Mouse (Mus musculus): ENCODE results near the gene Senp1.

Gene Senp1

GRCm38 (mm10) chr15:98093121-98094011, at the start of gene Senp1:
Gene Senp1, minus strand, starts transcription at chr15:98093744.
- peak; percentile 90 for DNase-seq (ENCODE audit: low read depth, low spot score)

GRCm38 (mm10) chr15:98142515-98142914, 49.0 kb upstream of the Senp1 start:
- DNase-seq (ENCODE audit: low read depth, low spot score): no peak

GRCm38 (mm10) chr15:98140809-98141208, 47.3 kb upstream of the Senp1 start:
- no peak for DNase-seq (ENCODE audit: low read depth, low spot score)

GRCm38 (mm10) chr15:98139763-98140162, 46.2 kb upstream of the Senp1 start:
- no peak for DNase-seq (ENCODE audit: low read depth, low spot score)

- no peak for DNase-seq (ENCODE audit: low read depth, low spot score)
These were observed 43.3 kb upstream of the Senp1 start for GRCm38 (mm10) chr15:98136871-98137270.

GRCm38 (mm10) chr15:98135671-98136070, 42.1 kb upstream of the Senp1 start:
- DNase-seq (ENCODE audit: low read depth, low spot score): no peak

- no peak for DNase-seq (ENCODE audit: low read depth, low spot score)
These were observed 41.1 kb upstream of the Senp1 start for GRCm38 (mm10) chr15:98134666-98135065.

DNA sequence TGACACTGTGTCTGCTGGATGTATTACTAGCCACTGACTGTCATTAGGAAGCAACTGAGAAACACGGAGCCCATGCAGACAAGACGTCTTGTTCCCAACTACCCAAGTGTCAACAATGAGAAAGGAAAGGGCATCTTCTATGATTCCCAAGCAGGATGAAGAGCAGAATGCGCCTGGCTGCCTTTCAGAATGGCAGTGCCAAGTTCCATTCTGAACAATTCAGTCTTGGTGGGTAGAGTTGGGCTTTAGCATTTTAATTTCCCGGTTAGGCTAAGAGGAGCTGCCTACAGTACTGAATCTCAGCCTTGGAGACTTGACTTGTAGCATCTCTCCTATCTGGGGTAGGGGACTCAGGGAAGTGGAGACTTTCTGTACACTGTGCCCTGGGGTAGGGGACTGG, 40.5 kb upstream of the Senp1 start:
- no peak for DNase-seq (ENCODE audit: low read depth, low spot score)

GRCm38 (mm10) chr15:98133471-98133870, 39.9 kb upstream of the Senp1 start:
- DNase-seq (ENCODE audit: low read depth, low spot score): no peak

DNA sequence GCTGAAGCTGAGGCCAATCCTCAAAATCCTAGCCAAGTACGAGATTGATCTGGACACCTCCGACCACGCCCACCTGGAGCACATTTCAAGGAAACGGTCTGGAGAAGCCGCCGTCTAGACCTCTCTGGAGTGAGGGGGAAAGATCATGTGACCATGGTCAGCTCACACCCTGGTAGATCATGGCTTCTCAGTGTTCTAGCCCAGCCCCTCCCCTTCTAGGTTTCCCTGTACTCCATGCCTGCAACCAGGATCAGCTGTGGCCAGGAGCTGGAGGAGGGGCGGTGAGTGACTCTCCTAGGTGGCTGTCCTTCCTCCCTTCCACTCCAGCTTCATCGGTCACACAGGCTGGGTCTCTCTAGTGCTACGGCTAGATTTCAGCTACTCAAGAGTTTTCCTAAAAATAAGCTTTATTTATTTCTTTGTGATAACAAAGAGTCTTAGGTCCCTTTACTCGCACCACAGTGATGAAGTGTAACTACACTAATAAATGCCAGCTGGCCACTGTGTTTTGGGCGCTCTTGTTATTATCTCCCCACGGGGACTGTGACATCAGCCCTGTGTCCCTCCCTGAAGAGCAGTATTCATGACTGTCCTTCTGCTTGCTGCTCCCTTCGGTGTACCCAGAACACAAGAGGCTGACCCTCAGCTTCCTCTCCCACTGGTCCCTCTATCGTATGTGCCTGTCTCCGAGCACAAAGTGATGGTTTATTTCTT, 38.6 kb upstream of the Senp1 start:
- no peak for DNase-seq (ENCODE audit: low read depth, low spot score)

GRCm38 (mm10) chr15:98131451-98131850, 37.9 kb upstream of the Senp1 start:
- DNase-seq (ENCODE audit: low read depth, low spot score): no peak

DNA sequence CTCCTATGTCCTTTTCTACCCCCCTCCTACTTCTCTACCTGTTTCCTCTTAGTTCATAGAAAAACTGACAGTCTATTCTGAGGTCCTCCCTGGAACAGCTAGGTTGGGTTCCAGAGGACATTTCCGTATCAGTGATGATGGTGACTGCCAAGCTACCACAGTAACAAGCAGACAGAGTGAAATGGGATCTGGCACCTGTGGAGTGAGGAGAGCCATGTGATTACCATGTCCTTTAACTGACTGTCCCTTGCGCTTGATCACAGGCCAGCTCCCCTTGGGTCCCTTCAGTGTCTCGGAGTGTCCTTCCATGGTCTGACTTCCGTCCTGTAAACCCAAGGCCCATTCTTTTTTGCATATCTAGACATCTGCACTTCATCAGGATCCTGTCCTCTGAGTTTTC, 37.5 kb upstream of the Senp1 start:
- DNase-seq (ENCODE audit: low read depth, low spot score): no peak

DNA sequence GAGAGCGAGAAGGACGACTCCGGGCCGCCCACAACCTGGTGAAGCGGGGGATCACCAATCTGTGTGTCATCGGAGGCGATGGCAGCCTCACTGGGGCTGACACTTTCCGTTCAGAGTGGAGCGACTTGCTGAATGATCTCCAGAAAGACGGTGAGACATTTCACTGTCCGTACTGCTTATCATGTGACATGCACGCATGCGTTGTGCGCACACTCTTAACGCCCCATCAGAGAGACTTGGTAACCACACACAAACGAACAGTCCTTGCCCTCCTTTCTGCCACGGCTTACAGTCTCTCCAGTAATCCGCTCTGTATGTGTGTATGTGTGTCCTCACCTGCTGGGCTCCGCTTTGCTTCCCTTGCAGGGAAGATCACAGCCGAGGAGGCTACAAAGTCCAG, 27.3 kb upstream of the Senp1 start:
- DNase-seq (ENCODE audit: low read depth, low spot score): no peak

- no peak for DNase-seq (ENCODE audit: low read depth, low spot score)
These were observed 25.8 kb upstream of the Senp1 start for GRCm38 (mm10) chr15:98119363-98119762.

GRCm38 (mm10) chr15:98116287-98116686, 22.7 kb upstream of the Senp1 start:
- DNase-seq (ENCODE audit: low read depth, low spot score): no peak

GRCm38 (mm10) chr15:98115779-98116163, 22.2 kb upstream of the Senp1 start:
- no peak for DNase-seq (ENCODE audit: low read depth, low spot score)

DNA sequence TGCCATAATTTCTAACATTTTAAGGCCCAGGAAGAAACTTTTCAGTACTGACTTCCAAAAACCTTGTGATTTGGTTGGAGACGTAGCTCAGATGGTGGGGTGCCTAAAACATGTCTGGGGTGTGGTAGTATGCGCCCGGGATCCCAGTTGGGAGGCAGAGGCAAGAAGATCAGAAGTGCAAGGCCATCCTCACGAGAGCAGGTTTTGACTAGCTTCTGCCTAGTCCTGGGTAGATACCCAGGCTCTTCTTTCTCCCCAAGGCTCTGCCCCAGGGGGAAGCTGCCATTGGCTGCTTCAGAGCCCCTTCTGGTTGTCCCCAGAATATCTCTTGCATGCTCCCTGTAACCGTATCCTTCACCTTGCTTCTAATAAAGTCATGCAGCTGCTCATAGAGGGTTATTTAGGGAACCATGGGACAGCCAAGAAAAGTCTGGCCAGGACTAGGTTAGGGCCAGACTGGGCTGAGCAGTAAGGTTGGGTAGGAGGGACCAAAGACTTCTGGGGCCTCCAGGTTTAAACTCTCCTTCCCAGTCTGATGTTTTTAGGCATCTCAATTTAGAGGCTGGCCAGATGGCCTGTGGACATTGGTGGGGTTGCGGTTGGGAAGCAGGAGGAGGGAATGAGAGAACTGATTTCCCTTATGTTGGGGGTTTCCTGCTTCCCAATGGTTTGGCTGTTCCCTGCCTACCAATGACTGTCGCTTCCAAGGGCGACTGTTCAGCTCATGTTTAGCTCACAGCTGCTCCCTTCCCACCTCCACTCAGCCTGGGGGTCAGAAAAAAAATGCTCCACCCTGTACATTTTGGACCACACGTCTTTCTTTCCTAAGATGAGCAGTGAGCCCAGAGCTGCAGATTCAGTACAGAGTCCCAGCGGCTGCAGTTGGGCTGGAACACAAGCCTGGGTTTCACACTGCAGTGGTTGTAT, 21.6 kb upstream of the Senp1 start:
- DNase-seq (ENCODE audit: low read depth, low spot score): no peak

DNA sequence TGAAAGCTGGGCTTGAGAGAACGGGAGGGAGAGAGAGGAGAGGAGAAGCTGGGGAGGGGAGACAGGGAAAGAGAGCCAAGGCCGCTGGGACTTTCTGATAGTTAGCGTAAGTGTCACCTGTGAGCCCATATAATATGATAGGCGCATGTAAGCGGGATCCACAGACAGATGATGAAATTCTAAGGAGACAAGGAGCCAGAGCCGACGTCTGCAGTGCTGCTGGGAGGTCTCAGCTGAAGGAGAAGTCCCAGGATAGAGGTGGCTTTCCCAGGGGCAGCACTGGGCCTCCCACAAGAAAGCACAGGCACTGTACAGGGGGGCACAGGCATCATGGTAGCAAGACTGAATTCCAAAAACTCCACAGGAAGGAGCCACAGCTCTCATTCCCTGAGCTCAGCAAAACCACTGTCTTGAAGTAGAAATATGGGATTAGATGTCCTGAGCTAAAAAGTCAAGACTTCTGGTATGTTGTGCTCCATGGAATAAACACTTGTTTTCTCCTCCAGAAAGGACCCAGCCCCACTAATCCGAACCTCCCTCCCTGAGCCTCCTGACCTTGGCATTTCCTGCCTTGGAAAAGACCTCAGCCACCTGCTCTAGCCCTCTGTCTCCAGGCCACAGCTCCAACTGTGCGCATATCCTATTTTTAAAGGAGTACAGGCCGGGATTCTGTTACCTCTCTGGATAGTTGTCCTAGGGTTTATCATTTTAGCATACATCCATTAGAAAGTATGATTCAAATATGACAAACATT, 20.7 kb upstream of the Senp1 start:
- no peak for DNase-seq (ENCODE audit: low read depth, low spot score)

- no peak for DNase-seq (ENCODE audit: low read depth, low spot score)
These were observed 18.2 kb upstream of the Senp1 start for GRCm38 (mm10) chr15:98111791-98112190.

DNA sequence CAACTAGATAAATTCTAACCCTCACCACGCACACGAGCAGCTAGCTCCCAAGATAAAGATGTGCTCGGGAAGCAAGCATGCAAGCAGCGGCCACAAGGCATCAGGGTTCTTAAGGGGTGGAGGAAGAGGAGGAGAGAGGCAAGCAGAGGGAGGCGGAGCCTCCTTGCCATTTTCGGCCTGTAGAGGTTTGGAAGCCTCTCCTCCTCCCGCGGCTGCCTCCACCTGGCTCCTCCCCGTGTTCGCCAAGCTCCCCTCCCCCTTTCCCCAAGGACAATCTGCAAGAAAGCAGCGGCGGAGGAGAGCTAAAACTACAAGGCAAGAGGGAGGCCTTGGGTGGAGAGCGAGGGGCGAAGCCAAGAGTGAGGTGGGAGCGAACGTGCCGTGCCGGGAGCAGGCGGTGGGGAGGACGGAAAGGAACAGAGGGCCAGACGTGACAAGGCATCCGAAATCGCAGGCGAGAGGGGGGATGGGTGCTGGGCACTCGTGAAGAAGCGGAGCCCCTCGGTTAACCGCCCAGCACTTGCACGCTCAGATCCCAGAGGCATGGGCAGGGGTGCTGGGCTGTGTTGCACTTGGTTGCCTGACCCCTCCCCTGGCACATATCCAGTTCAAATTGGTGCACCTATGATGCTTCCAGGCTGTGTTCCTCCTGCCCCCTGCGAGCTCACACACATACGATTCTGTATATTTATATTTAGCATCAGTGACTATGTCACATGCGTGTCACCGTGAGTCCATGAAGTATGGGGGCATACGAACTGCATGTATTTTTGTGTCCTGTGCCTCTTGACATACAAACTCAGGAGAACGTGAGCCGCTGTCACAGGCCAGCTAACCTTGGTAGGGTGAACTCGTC, 15.0 kb upstream of the Senp1 start:
- peak; percentile 87 for DNase-seq (ENCODE audit: low read depth, low spot score)
